Mouse (Mus musculus): ENCODE data around the gene P3h1.

P3h1 gene

DNA sequence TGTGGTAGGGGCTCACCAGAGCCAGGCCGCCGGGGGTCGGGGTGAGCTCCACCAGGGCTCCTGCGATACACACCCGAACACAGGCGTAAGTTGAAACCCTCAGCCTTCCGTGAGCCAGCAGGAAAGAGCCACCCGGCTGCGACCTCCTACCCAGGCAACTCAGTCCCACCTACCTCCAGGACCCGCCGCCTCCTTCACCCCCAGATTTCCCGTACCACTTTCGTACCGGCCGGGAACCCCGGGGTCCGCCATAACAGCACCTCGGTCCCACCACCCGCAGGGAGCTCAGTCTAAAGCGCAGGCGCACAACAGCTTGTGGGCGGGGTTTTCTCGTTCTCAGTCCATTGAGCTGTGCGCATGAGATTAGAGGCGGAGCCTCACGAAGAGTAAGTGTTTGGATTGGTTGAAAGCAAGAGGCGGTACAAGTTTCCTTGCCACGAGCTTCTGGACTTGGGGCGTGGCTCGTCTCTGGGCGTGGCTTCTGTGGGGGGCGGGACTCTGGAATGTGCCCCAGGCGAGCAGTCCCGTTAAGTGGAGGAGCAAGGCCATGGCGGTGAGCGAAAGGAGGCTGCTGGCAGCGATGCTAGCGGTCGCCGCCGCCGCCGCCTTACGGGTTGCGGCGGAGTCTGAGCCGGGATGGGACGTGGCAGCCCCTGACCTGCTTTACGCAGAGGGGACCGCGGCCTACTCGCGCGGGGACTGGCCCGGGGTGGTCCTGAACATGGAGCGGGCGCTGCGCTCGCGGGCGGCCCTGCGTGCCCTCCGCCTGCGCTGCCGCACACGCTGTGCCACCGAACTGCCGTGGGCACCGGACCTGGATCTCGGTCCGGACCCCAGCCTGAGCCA is at the start of gene P3h1, which contains the start of gene AU022252:
TSS of gene P3h1 (plus strand) at position 506 of the 846 bp plus-strand sequence.
TSS of gene AU022252 (minus strand) at position 303 of the 846 bp plus-strand sequence.
- DNase-seq = peak; percentile 96

DNA sequence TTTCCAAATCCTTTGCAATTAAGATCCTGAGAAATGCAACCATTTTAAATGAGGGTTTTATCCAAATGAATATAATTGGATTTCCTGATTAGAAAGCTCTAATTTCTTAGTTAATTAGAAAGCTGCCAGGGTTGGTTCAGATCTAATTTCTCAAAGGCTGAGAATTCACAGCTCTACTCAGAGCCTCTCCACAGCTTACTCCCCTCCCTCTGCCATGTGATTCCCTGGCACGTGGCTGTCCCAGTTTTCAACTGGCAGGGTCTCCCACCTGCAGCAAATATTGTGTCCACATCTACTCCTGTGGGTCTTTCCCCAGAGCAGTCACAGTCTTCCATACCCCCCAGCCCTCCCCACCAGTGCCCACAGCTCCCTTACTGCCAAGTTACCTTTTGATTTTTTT is 49.2 kb upstream of the P3h1 start:
- no peak for DNase-seq

DNA sequence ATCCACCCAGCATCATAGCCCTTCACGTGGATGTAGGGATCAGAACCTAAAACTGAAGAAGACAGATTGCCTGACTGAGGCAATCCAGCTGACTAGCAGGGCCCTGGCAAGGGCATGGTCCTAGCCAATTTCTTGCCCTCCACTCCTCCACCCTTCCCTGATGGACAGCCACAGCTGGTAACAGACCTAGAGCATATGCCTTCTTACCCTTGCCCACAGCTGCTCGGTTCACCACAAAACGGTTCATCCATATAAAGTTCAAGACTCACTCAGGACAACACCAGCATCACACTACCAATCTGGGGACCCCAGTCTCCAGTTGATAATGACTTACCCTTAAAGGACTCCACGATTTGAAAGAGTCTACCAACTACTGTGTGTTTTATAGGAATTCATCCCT is 46.9 kb upstream of the P3h1 start:
- DNase-seq = no peak

DNA sequence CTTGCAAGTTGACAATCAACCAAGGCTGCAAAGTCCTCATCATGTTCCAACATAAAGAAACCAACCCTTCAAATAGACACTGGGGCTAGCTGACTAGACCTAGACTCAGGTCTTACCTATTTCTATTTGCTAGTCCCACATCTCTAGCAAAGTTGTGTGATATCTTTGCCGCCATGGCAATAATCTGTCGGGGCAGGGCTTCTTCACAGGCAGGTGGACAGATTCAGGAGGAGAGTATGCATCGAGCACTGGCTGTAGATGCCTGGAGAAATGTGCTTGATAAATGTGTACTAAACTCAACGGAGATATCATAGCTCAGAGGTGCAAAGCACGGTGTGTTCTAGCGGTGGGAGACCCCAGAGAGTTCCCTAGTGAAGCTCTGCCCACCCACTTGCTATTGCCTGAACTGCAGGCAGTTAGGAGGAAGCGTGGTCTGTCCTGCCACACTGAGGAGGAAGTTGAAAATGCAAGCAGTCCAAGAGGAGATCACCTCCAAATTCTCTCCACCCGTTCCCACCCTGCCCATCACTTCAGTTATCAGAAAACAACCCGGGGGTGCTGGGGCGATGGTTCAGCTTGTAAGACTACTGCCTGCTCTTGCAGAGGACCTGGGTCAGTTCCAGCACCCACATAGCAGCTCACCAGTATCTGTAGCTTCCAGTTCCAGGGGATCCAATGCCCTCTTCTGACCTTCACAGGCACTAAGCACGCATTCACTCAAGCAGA is 44.5 kb upstream of the P3h1 start:
- no peak for DNase-seq

DNA sequence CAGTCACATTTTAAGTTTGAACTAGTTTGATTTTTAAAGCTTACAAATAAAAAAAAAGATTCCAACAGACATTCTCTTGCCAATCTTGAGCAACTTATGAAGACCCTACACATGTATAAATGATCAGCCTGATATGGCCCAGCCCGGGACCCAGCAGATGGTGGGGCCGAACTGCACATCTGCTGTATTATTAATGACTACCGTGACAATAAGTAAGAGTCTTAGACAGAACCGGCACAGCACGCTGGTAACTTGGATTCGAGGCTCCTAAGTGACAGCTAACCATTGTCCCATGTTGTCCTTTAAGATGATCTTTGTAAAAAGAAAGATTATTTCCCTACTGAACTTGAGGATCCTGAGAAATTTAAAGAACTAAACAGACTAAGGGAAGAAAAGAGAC is 43.3 kb upstream of the P3h1 start:
- no peak for DNase-seq

DNA sequence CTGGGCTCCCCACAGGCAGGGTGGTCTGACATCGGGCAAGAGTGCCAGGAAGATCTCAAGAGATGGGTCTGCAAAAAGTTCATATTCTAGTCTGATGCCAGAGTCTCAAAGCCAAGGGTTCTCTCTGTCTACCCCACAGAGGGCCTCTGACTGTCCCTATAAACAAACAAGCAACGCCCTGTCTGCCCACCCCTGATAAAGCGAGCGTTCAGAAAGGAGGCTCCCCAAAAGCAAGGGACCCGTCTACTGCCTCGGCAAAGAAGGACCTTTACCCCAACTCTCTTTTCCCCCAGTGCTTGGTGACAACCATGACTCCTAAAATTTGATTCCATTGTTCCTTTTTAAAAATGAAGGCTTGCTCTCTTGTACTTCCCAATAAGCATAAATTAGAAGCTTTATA is 42.9 kb upstream of the P3h1 start, which contains the start of gene Ermap:
TSS of gene Ermap (minus strand) at position 148 of the 400 bp plus-strand sequence.
- no peak for DNase-seq

DNA sequence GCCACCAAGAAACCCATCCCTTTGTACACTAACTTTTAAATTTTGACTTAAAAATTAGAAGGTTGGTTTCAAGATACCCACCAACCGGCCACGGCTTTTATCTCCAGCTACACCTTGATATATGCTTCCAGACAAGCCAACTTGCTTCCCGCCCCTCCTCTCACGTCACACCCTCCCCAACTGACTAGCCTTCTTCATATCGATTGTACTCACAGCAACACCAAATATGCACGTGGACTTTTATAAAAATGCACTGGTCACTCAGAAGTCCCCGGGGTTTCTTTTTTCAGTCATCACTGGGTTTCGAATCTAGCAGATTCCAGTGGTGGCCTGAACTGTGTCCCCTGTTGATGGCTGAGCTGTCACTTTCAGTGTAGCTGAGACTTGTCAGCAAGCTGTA is 42.1 kb upstream of the P3h1 start:
- DNase-seq = no peak

DNA sequence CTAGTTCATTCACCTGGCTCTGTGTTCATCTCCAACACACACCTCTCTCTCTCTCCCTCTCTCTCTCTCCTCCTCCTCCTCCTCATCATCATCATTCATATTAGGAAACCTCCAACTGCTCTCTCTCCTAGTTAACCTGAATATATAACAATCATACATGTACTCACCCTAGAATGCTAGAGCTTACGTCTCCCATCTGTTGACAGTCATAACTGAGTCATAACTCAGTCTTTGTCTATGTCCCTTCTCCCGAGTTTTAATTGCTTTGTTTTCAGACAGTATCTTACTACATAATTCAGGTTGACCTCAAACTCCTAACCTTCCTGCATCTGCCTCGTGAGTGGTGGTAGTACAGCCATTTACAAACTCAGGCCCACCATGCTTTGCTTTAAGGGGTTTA is 41.4 kb upstream of the P3h1 start:
- no peak for DNase-seq

DNA sequence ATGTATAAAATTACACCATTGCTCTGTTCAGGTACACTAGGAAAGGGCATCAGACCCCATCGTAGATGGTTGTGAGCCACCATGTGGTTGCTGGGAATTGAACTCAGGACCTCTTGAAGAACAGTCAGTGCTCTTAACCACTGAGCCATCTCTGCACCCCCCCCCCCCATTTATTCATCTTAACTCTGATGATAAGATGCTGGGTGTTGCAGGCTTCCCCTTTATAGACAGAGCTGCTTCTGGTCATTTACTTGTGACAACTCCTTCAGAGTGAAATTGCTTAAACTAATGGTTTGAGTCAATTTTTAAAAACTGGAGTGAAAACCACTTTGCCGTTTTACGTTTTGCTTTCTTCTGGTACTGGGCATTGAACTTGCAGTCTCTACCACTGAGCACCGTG is 40.0 kb upstream of the P3h1 start:
- DNase-seq = no peak

DNA sequence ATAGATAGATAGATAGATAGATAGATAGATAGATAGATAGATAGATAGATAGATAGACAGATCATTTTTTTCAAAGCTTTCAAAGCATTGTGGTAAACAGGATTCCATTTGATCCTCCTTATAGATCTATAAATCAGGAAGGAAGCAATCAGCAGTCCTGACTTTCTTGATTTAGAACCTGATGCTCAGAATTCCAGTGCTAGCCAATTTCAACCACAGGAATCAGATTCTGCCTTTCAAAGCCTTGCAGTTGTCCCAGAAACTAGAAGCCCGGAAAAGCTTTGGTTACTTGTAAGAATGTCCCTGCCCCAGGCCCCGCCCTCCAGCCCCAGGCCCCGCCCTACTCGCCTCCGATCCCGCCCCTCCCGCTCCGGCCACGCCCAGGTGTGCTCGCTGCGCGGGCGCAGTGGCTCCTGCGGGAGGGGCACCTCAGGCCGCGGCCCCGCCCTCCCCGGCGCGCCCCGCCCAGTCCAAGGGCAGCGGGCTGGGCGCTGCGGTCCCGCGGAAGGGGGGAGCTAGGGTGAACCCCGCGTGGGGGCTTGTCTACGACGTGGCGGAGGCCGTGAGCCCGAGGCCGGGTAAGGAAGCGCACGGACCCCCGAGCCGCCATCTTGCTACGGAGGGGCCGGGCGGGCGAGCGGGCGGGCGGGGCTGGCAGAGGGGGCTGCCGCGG is 37.7 kb upstream of the P3h1 start, which contains the start of gene Svbp:
TSS of gene Svbp (plus strand) at position 398 of the 673 bp plus-strand sequence.
- peak; percentile 93 for DNase-seq

DNA sequence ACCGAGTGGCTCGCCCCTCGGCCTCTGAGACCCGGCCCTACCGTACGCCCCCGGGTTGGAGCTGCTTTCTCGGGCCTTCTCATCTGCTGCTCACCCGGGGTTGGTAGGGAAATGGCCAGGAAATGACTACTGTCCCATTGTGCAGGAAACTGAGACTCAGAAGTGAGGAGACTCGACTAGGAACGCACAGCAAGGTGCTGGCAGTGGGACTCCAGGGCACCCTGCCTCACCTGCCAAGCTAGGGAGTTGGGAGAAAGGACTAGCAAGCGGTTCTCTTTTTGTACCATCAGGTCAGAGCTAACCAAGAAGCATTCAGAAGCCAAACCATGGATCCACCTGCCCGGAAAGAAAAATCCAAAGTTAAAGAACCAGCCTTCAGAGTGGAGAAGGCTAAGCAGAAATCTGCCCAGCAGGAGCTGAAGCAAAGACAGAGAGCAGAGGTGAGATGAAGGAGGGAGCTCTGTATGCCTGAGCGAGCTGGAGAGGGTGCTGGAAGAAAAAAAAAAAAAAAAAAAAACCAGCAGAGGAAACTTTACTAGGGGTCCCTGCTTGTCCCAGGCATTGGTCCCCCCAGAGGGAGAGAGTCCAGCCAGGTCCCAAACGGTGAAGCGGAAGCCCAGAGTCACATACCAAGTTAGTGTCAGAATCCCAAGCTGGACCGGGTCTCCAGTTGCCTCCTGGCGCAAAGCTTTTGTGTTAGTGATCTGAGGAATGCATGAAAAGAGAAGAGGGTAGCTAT is 37.0 kb upstream of the P3h1 start:
- no peak for DNase-seq

DNA sequence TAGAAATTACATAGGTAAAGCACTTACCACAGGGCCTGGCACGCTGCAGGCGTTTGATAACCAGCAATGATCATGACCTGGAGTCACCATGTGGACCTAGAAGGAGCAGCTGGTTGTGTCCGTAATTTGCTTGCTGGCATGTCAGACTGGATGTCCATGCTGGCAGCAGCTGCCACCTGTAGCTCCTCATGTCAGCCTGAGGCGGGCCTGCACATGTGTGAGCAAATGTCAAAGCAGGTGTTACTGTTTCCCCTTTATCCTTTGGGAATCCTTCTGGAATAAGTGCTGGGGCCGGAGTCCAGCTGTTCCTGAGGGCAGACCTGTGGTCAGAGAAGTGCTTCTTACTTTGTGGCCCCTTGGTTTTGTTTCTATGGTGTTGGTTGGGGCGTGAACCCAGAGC is 34.6 kb upstream of the P3h1 start:
- DNase-seq = no peak

DNA sequence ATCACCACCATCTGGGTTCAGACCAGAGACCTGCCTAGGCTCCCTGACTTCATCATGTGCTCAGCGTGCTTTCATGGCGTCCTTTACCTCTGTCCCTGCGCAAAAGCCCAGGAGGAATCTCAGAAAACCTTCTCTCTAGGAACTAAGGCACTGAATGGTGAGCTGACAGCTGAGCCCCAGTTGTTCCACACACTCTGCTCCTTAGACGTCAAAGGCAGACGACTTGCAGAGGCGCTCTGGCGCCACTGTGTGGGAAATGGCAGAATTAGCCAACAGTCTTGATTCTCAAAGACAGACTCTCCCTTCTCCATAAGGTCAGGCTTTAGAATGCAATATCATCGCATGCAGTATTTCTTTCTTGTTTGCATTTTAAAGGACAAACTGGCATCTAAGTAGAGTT is 28.0 kb upstream of the P3h1 start:
- peak; percentile 70 for DNase-seq

DNA sequence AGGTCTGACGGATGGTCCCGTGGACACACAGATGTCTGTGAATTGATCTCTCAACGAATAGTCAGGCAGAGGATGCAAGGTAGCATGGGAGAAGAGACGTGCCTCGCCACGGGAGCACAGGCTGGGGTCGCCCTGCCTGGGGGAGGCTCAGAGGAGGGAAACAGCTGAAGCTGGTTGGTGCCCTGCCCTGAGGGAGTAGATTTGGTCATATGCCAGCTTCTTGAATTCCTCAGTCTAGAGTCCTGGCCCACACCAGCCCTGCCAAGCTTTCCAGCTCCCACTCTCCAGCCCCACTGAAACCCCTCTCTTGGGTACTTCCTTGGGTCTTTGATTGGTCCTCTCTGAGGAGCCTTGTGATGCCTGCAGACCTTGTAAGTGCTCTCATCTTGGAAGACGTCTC is 16.0 kb upstream of the P3h1 start:
- no peak for DNase-seq

DNA sequence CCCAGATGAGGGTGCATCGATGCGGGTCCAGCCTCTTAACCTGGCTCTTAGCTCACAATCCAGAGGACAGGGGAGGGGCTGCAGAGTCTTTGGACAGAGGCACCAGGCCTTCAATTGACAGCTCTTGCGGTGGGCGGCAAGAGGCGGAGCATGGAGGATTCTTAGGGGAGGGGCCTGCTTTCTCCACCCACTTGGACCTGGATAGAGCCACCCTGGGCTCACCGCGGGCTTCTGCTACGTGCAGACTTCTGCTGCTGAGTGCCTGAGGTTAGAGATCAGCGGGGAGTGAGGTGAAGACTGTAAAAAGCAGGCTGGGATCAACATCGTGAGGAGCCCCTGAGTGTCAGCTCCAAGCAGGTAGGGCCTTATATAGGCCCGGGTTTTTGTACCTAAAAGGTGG is 14.5 kb upstream of the P3h1 start, which contains the start of gene Tmem269:
TSS of gene Tmem269 (minus strand) at position 49 of the 400 bp plus-strand sequence.
- DNase-seq = no peak

DNA sequence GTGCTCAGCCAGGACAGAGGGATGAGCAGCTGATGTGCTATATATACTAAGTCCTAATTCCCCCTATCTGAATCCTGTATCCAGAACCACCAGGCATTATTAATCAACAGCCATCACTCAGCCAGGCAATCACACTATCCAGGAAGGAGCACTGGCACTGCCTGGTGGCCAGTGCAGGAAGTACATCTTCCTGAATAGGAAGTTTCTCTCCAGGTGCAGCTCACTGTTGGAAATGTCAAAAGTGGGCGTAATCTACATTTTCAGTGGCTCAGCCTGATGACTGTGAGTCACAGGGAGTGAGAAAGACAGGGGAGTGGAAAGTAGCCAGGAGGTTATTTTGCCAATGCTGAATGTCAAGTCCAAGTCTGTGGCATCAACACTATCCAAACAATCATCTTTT is 9.0 kb upstream of the P3h1 start:
- DNase-seq = no peak

DNA sequence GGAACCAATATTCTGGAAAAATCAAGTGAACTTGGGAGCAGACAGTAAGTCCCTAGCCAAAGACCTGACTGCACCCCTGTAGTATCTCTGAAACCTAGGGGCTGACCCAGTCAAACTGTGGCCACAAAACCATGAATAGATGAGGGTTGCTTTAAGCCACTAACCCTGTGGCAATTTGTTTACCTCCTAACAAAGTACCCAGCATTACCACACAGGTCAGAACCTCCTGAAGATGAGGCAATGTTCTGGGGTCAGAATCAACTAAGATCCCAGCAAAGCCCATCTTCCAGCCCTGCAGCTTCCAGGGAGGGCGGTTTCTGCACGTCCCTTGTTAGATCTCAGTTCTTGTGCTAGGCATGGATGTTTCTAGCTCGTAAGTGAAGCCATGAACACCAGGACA is 8.2 kb upstream of the P3h1 start:
- no peak for DNase-seq

DNA sequence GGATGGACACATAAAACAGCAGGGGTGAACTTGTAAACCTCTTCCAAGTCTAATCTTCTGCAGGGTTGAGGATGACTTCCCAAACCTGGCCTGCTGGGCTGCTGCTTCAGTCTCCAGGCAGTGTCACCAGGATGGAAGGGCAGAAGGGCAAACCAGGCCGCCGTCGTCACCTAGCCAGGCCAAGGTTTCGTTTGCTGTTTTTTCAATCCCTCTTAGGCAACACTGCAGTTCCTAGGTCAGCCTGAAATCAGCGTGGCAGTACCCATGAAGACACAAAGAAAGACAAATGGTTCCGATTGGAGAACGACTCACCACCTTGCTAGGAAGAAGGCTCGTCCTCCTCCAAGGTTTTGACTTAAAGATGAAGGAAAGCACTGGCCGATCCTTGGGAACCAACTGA is 7.0 kb upstream of the P3h1 start:
- no peak for DNase-seq

DNA sequence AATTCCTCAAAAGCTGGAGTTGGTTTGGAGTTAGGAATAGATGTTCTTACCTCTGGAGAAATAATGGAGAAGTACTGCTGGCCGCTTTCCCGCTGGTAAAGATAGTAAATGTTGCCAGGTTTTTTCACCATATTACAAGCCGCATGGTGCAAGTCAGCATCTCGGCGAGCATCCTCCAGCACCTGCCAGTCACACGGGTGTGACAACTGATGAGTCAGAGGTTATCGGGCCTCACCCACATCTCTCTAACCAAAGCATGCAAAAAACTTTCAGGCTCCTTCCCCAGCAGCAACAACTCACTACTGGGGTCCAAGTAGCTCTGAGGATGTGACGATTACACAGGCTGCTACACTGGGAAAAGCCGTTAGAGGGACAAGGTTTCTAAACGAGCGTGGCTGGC is 6.0 kb upstream of the P3h1 start:
- DNase-seq = no peak

DNA sequence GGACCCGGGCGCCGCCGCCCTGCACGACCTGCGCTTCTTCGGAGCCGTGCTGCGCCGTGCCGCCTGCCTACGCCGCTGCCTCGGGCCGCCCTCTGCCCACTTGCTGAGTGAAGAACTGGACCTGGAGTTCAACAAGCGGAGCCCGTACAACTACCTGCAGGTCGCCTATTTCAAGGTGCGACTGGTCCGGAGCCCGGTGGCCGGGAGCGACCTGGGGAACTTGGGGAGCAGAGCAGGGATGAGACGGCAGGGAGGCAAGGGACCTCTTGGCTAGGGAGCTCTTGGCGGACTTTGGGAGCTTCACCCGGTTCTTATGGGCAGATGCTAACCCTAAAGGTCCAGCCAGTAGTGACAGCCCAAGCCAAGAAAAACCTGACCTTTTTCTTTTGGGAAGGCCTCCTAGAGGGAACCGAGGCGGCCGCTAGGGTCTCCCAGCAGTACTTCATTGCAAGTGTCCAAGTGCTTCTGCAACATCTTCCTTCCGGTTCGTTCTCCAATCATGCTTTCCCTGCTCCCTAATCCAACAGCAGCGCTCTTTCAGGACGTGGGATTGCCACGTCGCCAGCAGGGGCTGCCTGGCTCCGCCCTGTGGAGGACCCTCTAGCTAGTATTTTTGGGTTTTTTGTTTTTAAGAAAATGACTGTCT is 664 bp downstream of the P3h1 start:
- peak; percentile 47 for DNase-seq

DNA sequence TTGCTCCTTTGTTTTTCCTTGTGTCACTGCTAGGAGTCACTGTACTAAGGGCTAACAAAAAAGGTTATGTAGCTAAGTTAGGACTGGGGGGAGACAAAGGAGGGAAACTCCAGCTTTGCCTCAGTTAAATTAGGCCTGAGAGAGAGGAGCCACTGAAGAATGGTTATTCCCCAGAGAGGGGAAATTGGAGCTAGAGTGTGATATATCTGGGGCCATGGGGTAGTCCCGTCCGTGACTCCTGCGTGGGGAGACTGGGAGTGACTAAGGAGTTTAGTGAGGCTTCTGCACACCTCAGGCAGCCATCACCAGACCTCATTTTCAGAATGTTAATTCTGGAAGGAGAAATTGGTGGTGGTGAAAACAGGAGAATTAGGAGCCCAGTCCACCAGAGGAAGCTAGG is 1.6 kb downstream of the P3h1 start:
- no peak for DNase-seq

DNA sequence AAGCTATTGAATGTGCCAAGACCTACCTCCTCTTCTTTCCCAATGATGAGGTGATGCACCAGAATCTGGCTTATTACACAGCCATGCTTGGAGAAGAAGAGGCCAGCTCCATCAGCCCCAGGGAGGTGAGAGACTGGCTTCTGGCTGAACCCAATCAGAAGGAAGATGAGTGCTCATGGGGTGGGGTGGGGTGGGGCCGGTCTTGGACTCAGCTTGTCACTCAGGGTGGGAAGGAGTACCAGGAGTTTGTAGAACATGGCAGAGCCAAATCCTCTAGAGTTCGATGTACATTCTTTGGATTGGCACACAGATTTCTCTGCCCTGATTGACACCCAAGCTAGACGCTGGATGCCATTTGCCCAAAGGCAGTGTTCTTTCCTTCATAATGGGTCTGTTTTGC is 5.9 kb downstream of the P3h1 start:
- DNase-seq = no peak

Data from right cerebral cortex, postnatal 14 days (tissue).